Mouse (Mus musculus): ENCODE results near the gene Clca3b. TPM values are rescaled to one million over a fixed set of nuclear protein-coding genes. Genes with fewer than 3 reads are reported as not detected.
"Not testable (repeated sequence)": the region's sequence is repeated elsewhere in the genome, so short reads cannot be mapped to it uniquely, and the experiment has no call there.

Gene Clca3b
- total and polyA plus RNA-seq, 2 experiments from 2014 or later = not detected

DNA sequence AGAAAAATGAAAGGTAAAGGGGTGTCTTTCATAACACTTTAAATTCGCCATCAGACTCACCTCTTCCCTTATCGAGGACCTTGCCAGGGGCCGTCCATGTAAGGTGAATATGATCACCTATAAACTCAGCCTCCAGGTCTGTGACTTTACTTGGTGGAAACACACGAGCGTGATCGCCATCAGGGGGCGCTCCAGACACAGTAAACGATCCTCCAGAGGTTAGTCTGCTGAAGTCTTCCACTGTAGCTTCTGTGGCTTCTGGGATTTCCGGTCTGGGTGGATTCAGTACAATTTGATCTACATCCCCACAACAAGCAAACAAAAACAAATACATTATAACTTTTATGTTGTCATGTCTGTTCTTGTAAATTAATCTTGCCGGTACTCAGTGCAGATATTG lies 24.0 kb downstream of the Clca3b start:
- Histone ChIP-seq H3K4me3 (ENCODE audit: low read length) (no peak overlapping the region), H3K4me1 (ENCODE audit: insufficient read depth, low read length) (no peaks in the 10 kb centered on the region), H3K36me3 (ENCODE audit: insufficient read depth, low read length) (no peaks in the 10 kb centered on the region), H3K27me3 (ENCODE audit: insufficient read depth, low read length) (no peaks in the 10 kb centered on the region), H3K9me3 (ENCODE audit: low read length) (no peaks in the 10 kb centered on the region), H3K4me2 (ENCODE audit: low read depth, low read length) (no peak overlapping the region), H3K27ac (no peak overlapping the region), H3K9ac (replicated peaks; ENCODE audit: low read length) (no peak overlapping the region)
- DNase-seq (ENCODE audit: low spot score) (peak; percentile 90), ATAC-seq (peak; percentile 84)
- WGBS = 16% methylated on average over 10 of the region's 10 CpGs
- TF ChIP-seq CTCF (IDR thresholded peaks at IDR 0.05; ENCODE audit: low read depth) = peak; percentile 79

DNA sequence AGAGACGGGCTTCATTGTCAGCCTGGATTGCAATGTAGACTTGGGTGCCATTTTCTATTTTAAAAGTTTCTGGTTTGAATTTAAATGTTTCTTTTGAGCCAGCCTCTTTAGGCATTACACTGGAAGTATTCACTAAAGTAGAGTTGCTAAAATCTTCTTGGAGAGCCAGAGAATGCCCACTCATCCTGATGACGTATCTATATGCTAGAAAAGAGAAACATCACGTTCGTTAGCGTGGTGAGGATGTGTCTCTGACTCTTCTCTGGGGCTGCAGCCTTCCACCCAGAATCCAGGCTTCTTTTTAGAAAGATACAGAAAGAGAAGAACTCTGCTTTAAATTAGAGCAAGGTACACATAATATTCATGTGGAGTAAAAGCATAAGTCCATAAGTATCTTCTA lies 25.8 kb downstream of the Clca3b start:
- DNase-seq (ENCODE audit: low spot score) = no peak
- Histone ChIP-seq H3K9me3 (ENCODE audit: low read length) (no peaks in the 10 kb centered on the region), H3K4me2 (ENCODE audit: low read depth, low read length) (no peak overlapping the region), H3K4me1 (ENCODE audit: insufficient read depth, low read length) (no peaks in the 10 kb centered on the region), H3K4me3 (ENCODE audit: low read length) (no peak overlapping the region), H3K27me3 (ENCODE audit: insufficient read depth, low read length) (no peaks in the 10 kb centered on the region), H3K36me3 (ENCODE audit: insufficient read depth, low read length) (no peaks in the 10 kb centered on the region), H3K27ac (no peak overlapping the region), H3K9ac (replicated peaks; ENCODE audit: low read length) (no peak overlapping the region)
- no peak for ATAC-seq
- TF ChIP-seq CTCF (IDR thresholded peaks at IDR 0.05; ENCODE audit: low read depth) = no peak
- WGBS = 83% methylated on average over 5 of the region's 5 CpGs

DNA sequence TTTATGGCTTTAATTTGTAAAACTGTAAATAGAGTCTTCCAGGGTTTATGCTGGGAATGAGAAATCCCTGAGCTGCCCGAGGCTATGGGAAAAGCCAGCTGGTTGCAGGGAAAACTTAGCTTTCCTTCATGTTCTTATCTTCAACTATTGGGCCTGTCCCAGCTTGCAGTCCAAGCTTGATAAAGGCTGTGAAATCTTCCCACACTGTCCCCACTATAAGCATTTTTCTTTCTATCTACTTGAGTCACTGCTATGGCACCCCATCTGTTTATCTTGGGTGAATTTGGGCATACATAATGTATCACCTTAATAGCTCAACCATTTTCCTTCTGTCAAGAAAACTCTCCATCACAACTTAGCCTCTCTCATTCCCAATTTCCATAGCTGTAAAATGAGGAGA lies 28.5 kb downstream of the Clca3b start:
- Histone ChIP-seq H3K4me3 (ENCODE audit: low read length) (no peak overlapping the region), H3K27me3 (ENCODE audit: insufficient read depth, low read length) (no peaks in the 10 kb centered on the region), H3K27ac (no peak overlapping the region), H3K4me2 (ENCODE audit: low read depth, low read length) (no peak overlapping the region), H3K9ac (replicated peaks; ENCODE audit: low read length) (no peak overlapping the region), H3K36me3 (ENCODE audit: insufficient read depth, low read length) (no peaks in the 10 kb centered on the region), H3K4me1 (ENCODE audit: insufficient read depth, low read length) (no peaks in the 10 kb centered on the region), H3K9me3 (ENCODE audit: low read length) (no peaks in the 10 kb centered on the region)
- WGBS = 71% methylated on average over 1 of the region's 1 CpGs
- DNase-seq (ENCODE audit: low spot score) (no peak), ATAC-seq (no peak)
- TF ChIP-seq CTCF (IDR thresholded peaks at IDR 0.05; ENCODE audit: low read depth) = no peak

DNA sequence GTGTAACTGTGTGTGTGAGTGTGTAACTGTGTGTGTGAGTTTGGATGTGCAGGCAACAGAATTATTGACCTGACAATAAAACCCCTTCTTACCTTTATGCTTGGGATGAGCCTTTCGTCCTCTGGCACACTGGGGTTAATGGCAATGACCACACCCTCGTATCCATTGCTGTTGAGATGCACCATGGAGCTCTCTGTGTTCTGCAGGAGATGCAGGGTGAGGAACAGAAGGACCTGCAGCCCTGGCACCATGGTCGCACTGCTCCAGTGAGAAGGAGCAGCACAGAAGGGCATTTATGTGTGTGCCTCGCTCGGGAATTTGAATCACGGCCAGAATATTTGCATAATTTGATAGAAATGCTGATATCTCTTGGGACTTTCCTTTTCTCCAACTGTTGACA lies 29.9 kb downstream of the Clca3b start, which contains the start of gene Clca3a2:
TSS of gene Clca3a2 (minus strand) at position 276 of the 400 bp plus-strand sequence.
- 0 out of 2 replicates have a peak, but pooled peaks have one; percentile 12 for ATAC-seq
- WGBS = 45% methylated on average over 6 of the region's 6 CpGs
- H3K4me1 ChIP-seq (ENCODE audit: insufficient read depth, low read length); H3K4me2 ChIP-seq (ENCODE audit: low read depth, low read length); H3K27me3 ChIP-seq (ENCODE audit: insufficient read depth, low read length); H3K9ac ChIP-seq (replicated peaks; ENCODE audit: low read length); H3K9me3 ChIP-seq (ENCODE audit: low read length); H3K4me3 ChIP-seq (ENCODE audit: low read length); H3K27ac ChIP-seq; H3K36me3 ChIP-seq (ENCODE audit: insufficient read depth, low read length): not testable (repeated sequence)
- peak; percentile 45 for DNase-seq (ENCODE audit: low spot score)

DNA sequence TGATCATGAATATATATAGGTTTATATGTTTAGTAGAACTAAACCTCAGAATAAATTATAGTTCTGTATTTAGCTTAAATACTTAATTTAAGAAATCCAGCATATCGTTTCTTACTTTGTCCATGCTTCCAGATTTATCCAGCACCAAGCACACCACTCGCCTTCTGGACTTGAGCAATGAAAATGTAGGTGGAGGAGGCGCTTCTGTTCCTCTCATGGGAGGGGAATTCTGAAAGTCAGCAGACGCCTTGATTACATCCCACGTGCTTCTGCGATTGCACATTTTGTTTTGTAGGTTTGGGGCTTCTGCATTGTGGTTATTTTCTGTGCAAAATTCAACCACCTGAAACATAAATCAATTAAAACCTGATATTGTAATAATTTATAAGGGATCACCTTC lies 35.8 kb downstream of the Clca3b start:
- H3K27ac ChIP-seq; H3K27me3 ChIP-seq (ENCODE audit: insufficient read depth, low read length); DNase-seq (ENCODE audit: low spot score); H3K4me1 ChIP-seq (ENCODE audit: insufficient read depth, low read length); H3K9ac ChIP-seq (replicated peaks; ENCODE audit: low read length); H3K4me2 ChIP-seq (ENCODE audit: low read depth, low read length); H3K4me3 ChIP-seq (ENCODE audit: low read length); H3K9me3 ChIP-seq (ENCODE audit: low read length); ATAC-seq; H3K36me3 ChIP-seq (ENCODE audit: insufficient read depth, low read length): not testable (repeated sequence)
- 89% methylated on average over 6 of the region's 6 CpGs for WGBS

DNA sequence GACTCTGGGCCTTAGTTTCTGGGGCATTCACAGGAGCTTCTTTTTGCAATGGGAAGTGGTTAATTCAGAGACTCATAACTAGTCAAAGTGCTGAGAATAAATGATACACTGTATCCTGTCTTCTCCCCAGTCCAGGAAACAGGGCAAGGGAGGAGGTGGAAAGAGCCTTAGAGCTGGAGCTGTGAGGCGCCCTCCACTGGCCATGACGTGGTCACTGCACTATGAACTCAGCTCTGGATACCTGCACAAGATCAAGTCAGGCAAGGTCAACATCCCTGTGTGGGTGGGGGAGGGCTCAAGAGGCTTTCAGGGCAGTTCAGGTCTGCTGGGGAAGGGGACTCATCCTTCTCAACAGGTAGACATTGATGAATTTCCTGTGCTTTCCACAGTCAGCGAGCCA lies 37.3 kb downstream of the Clca3b start:
- no peaks in the 10 kb centered on the region for H3K9me3 ChIP-seq (ENCODE audit: low read length)
- no peak overlapping the region for H3K9ac ChIP-seq (replicated peaks; ENCODE audit: low read length)
- no peak for TF ChIP-seq CTCF (IDR thresholded peaks at IDR 0.05; ENCODE audit: low read depth)
- H3K36me3 ChIP-seq (ENCODE audit: insufficient read depth, low read length) = no peaks in the 10 kb centered on the region
- 44% methylated on average over 3 of the region's 3 CpGs for WGBS
- no peaks in the 10 kb centered on the region for H3K27me3 ChIP-seq (ENCODE audit: insufficient read depth, low read length)
- DNase-seq (ENCODE audit: low spot score) = no peak
- H3K4me3 ChIP-seq (ENCODE audit: low read length) = no peak overlapping the region
- H3K27ac ChIP-seq = no peak overlapping the region
- no peaks in the 10 kb centered on the region for H3K4me1 ChIP-seq (ENCODE audit: insufficient read depth, low read length)
- H3K4me2 ChIP-seq (ENCODE audit: low read depth, low read length) = no peak overlapping the region
- no peak for ATAC-seq

DNA sequence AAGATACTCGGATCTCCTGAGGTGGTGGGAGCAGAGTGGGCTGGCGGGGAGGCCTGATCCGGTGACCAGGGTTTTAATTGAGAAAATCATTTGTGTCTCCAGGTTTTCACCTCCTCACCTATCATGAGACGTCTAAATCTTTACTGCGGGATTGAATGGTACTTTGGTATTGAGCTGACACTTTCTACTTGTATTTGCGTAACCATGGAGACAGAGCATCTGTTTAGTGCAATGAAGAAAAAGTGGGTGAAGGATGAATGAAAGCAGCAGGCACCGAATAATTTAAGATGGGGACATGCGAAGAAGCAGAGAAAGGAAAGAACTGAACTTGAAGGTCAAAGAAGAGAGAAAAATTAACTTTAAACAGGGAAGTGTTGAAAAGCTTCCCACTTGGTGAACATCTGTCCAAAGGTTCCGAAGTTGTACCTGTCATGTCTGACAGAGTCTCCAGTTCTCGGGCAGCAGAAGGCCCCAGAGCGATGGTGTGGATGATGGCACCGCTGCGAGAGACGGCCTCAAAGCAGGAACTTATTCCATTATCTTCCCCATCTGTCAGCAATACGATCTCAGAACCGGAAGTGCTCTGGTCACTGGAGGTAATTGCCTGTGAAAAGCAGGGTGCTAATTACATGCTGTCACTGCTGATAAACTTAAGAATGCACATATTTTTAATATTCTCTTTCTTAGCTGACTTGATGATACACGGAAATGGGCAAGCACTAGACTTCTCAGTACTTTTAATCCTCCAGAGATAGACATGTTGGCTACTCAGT lies 40.8 kb downstream of the Clca3b start:
- H3K27ac ChIP-seq; H3K36me3 ChIP-seq (ENCODE audit: insufficient read depth, low read length); H3K9ac ChIP-seq (replicated peaks; ENCODE audit: low read length); H3K4me2 ChIP-seq (ENCODE audit: low read depth, low read length); H3K4me3 ChIP-seq (ENCODE audit: low read length); H3K9me3 ChIP-seq (ENCODE audit: low read length); H3K4me1 ChIP-seq (ENCODE audit: insufficient read depth, low read length); DNase-seq (ENCODE audit: low spot score); H3K27me3 ChIP-seq (ENCODE audit: insufficient read depth, low read length): not testable (repeated sequence)
- 46% methylated on average over 14 of the region's 17 CpGs for WGBS
- peak; percentile 66; the same call in 1 of the 2 replicates for ATAC-seq

DNA sequence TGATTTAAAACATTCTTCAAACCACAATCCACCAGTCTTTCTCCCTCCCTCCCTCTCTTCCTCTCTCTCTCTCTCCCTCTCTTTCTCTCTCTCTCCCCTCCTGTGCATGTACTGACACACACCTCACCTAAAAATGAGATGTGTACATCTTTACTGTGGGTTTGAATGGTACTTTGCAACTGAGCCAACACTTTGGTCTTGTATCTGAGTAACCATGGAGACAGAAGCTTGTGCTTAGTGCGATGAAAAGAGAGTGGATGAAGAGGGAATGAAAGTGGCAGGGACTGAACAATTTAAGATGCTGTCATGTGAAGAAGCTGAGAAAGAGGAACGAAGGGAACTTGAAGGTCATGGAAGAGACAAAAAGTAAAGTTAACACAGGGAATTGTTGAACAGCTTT lies 42.5 kb downstream of the Clca3b start:
- H3K4me2 ChIP-seq (ENCODE audit: low read depth, low read length); H3K4me3 ChIP-seq (ENCODE audit: low read length); H3K27ac ChIP-seq; H3K9me3 ChIP-seq (ENCODE audit: low read length); H3K9ac ChIP-seq (replicated peaks; ENCODE audit: low read length); H3K36me3 ChIP-seq (ENCODE audit: insufficient read depth, low read length); H3K4me1 ChIP-seq (ENCODE audit: insufficient read depth, low read length); H3K27me3 ChIP-seq (ENCODE audit: insufficient read depth, low read length); ATAC-seq; DNase-seq (ENCODE audit: low spot score): not testable (repeated sequence)
- 35% methylated on average over 2 of the region's 2 CpGs for WGBS
